Mouse (Mus musculus) C2C12 (cell line): ENCODE measurements around the gene Wnt1.

Experiments used
- CTCF ChIP-seq: IDR thresholded peaks from one replicate; pipeline ENCODE4 v1.5.1; 2011; ENCODE audit not compliant: control insufficient read depth, insufficient read depth, insufficient read length
- USF1 ChIP-seq: IDR thresholded peaks from one replicate; pipeline ENCODE4 v1.6.1; 2011; ENCODE audit warnings: low read depth, mild to moderate bottlenecking, control low read depth, moderate library complexity

- TF ChIP-seq USF1 (no peak), CTCF (no peak)
Measured at GRCm38 (mm10) chr15:98812741-98813424, 23.2 kb downstream of the Wnt1 start.
